Mouse (Mus musculus) CD4-positive helper T cell, adult 2 months (primary cell): Measurements from ENCODE around the gene Isca2.
A peak's percentile ranks its signal among the peaks of the same experiment; 100 is the strongest.

Source experiments
- DNase-seq: peaks from one replicate; pipeline ENCODE4 v3.0.0-alpha.2; 2012; ENCODE audit warnings: low read depth, missing footprints, low spot score

Isca2 gene

DNA sequence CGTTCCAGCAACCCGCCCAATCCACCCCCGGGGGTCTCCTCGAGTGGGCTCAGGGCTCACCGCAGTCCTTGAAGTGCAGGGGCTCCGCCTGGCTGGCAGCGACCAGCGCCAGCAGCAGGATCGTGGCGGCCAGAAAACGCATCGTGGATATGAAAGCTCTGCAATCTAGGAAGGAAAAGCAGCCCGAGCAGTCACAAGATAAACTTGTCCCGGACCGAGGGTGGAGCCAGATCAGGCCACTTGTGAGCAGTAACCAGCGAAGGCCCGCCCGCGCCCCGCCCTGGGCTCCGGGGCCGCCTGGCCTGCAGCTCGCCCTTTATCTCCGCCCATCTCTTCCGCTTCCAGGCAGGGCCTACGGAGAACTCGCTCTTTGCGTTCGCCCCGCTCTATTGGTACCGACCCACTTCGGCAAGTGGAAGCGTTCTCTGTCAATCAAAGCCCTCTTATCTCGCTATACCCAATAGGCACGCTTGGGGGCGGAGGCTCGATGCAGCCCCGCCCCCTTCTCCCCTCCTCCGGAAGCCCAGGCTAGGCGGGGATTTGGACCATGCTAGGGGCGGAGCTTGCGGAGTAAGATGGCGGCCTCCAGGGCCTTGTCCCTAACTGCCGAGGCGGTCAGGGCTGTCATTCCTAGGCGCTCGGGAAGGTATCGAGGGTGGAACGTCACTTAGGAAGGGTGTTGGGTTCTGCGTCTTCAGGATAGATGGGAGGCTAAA, at the start of gene Isca2, which contains the start of gene Npc2:
TSS of gene Isca2 (plus strand) at position 526 of the 716 bp plus-strand sequence.
TSS of gene Npc2 (minus strand) at position 427 of the 716 bp plus-strand sequence.
- DNase-seq: peak; percentile 100

DNA sequence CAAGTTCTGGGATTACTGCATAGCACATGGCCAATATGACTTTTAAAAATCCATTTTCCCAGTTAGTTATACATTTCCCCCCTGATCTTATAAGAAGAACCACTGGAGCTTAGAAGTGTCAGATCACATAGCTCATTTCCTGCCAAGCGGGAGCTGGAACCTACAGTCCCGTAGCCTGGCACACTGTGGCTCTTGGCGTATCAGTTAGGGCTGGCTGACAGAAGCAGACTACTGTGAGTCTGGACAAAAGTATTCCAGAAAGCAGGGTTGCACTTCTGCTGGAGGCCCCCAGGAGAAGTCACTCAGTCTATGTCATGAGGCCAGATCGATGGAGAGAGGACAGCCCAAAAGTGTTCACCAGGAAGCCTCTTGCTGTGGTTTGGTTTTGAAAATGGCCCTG, 46.7 kb upstream of the Isca2 start:
- DNase-seq: no peak

DNA sequence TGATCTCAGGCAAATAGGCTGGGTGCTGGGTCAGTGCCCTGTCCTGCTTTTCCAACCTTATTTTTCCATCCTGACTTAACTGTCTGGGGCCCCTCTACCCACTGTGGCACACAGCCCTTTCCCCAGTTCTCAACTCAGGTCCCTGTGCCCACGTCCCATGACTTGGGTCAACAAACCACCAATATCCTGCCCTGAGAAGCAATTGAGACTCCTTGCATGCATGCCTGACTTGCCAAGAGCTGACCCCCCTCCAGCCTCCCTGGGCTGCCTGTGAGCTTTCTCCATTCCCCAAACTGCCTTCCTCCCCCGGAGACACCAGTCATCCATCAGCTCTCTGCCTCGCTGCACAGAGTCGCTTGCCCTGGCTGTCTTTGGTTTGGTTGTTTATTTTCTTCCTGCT, 46.1 kb upstream of the Isca2 start:
- DNase-seq: no peak

DNA sequence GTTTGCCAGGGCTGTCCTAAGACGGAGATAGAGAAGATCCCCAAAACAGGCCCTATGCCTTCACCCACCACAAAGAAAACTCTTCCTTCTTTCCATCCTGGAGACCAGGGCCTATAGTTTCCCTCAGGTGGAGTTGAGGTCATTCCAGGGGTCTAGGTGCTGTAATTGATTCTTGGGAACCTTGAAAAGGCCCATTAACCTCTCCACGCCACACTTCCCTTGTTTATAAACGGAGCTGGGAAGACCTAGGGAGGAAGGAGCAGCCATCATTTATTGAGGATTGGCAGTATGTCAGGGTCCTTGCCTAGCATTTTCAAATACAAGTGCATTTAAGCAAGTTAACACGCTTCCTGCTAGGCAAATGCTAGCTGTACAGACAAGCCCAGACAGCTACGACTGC, 45.6 kb upstream of the Isca2 start:
- DNase-seq: no peak

DNA sequence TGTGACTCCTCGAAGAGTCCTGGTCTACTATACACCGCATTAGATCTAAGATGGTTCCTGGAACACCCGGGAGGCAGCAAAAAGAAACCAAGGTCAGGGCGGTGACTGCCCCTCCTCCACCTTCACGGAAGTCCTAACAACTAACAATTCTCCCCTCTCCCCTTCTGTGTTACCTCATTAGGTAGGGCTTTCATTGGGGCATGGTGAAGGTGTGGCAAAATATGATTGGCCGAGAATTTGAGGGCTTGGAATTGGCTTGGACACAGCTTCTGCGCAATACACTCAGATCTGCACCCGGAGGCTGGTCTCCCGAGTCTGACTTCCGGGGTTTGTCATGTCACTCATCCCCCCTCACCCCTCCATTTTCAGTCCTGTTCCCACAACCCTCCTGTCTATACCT, 44.6 kb upstream of the Isca2 start:
- no peak for DNase-seq

DNA sequence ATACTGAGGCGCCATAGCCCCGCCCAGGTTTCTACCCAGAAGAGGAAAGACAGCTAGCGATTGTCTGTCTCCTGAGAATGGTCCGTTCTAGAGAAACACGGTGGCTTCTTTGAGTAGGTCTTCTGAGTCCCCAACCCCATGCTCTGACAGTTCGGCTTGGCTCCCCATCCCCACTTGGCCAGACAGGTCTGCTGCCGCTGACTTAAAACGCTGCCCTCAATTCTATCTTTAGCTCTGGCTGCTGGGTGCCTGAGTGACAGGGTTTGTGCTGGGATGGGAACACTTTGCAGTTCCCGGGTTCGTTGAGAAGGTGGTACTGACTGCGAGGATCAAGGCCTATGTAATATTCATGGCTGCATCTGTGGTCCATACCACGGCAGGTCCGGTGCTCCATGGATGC, 39.7 kb upstream of the Isca2 start:
- no peak for DNase-seq

DNA sequence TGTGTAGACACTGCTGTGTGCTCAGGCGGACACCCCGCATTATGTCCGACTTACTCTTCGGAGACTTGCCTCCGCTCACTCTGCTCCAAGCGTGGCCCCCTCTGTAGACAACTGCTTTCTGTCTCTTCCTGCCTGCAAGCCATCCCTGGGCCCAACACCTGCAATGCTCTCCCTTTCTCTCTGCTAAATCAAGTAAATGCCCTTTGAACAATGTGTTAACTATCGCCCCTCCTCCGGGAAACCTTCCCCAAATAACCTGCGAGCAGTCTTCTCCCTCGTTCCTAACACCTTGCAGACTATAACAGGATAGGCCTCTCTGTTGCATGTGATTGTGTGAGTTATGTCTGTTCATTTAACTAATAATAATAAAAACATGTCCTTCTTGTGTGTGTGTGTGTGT, 29.6 kb upstream of the Isca2 start:
- DNase-seq: no peak

DNA sequence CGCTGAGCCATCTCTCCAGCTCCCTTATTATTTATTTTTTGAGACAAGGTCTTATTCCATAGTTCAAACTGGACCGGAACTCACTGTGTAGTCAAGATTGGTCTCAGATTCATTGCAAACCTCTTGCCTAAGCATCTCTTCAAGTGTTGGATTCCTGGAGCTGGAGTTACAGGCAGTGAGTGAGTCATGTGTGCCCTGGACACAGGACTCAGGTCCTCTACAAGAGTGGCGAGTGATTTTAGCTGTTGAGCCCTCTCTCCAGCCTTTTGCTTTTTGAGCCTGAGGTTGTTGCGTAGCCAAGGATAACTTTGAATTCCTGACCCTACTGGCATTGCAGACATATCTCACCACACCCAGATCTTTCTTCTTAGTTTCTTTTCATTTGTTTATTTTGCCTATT, 27.4 kb upstream of the Isca2 start:
- no peak for DNase-seq

DNA sequence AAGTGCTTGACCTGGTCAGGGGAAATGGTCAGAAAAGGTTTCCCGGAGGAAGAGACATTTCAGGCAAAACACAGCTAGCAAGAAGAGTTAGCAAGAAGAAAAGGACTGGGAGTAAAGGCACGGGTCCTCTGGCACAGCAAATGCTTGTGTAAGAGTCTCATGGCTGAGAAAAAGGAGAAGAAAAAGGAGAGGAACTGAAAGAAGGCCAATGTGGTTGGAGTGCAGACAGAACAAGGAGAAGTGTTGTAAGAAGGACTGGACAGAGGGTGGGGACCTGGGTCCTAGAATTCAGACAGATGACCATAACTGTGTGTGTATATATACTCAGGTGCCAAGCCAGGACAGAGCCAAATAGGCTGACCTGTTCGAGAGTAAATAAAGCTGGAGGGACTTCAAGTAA, 24.9 kb upstream of the Isca2 start:
- DNase-seq: no peak

DNA sequence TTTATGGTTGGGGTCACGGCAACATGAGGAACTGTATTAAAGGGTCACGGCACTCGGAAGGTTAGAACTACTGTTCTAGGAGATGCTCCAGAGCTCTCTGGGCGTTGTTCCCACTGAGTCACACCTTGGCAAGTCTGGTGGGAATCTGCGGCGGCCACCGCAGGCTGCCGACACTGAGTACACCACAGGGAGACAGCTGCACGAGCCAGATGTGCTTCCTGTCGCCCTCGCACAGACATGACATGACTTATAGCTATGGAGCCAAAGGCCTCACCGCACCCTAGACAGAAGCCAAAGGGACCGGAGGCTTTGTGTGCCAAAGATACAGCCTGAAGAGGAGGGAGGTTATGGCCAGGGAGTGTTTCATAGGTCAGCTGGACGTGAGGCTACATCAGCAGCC, 22.4 kb upstream of the Isca2 start:
- no peak for DNase-seq

DNA sequence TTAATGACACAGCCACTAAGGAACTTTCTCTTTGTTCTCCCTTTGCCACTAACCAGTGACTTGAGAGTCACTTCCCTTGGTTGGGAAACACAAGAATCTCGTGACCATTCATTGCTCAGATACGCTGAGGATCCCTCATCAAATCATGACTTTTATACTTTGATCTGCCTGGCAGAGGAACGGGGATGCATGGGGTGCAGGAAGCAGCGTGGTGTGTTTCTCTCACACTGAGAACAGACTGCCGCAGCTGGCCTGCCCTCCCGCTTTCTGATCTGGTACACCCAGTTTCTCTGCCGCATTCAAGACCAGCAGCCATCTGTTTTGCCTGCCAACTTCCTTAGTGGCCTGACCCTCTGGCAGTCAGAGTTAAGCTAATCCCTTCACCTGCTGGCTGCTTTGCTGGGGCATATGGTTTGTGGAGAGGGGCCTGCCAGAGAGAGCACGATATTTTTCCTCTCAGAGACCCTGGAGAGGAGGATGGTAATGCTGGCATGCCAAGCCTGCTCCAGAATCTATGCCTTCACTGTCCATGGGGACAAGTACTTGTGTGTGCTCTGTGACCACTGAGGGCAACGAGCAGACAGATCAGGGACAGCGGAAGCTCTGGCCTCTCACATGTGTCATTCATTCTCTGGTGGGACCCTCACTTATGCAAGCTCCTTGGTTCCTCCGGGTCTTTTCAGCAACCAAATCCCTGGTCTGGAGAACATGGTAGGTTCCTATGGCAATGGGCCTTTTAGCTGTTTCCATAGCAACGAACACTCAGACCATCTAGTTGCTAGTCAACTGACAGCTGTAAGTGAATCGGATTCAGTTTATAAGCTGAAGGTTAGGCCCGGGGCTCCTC, 20.7 kb upstream of the Isca2 start:
- no peak for DNase-seq

DNA sequence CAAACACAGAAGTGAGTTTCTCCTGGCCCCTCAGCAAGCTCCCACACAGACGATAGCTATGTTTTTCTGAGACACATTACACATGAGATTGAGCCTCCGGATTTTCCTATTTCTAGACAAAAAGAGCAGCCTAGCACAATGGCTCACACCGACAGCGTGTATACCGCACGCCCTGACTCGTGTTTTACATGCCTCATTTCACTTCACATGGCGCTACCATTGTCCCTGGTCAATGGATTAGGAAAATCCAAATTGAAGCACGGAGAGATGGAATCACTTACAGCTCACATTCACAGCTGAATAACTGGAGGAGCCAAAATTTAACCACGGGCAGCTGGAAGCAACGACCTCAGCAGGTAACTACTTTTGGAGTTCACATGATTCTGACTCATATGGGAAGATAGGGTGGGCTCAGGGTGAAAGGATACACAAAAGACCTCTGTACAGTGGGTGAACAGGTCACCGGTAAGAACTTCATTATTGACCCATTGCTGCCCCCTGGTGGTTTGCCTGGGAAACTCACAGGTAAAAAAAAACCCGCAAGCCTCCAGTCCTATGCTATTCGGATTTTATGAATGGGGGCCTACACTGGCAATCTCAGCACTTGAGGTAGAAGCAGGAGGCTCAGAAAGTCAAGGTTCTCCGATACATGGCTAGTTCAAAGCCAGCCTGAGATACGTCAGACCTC, 17.9 kb upstream of the Isca2 start:
- DNase-seq: peak; percentile 63

DNA sequence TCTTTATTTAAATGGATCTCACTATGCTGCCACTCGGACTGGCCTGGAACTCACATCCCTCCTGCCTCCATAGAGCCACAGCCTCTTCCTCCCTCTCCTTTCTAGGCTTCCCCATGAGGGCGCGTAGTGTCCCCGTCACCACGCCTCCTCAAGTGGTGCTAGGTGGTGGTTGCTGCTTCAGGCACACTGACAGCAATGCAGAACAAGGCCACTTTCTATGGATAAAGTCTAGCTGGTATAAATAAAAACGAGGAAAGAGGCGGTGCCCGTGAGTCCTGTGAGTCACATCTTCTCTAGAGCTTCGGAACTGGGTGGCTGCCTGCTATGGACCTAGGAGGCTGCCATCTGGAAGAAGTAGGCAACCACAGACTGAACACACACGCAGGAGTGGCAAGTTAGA, 17.0 kb upstream of the Isca2 start:
- no peak for DNase-seq

DNA sequence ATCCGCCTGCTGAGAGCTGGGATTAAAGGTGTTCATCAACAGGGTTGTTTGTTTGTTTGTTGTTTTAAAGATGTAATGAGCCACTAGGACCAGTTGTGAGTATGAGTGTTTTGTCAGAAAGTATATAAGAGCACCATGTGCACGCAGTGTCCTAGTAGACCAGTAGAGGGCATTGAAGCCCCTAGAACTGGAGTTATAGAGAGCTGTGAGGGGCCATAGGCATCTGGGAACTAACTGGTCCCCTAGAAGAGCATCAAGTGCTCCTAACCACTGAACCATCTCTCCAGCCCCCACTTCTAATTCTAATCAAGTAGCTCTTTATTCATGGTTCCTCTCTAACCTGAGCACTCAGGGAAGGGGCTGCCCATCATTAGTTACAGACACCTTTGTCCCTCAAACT, 14.0 kb upstream of the Isca2 start:
- DNase-seq: peak; percentile 51

DNA sequence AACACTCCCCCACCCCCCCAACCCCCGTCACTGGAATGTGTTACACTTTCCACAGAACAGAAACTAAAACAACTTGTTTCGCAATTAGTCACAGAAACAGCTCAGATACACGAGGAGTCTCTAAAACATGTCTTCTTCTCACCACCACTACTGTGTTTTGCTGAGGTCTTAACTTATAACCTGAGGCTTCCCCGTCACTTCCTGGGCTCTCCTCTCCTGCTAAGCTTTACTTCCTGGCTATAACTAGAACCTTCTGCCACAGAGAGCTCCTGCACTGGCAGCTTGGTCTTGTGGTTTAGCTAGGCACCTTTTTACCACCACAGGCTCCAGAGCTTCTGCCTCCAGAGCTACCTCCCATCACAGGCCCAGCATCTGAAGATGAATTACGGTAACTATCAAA, 10.5 kb upstream of the Isca2 start:
- peak; percentile 92 for DNase-seq

DNA sequence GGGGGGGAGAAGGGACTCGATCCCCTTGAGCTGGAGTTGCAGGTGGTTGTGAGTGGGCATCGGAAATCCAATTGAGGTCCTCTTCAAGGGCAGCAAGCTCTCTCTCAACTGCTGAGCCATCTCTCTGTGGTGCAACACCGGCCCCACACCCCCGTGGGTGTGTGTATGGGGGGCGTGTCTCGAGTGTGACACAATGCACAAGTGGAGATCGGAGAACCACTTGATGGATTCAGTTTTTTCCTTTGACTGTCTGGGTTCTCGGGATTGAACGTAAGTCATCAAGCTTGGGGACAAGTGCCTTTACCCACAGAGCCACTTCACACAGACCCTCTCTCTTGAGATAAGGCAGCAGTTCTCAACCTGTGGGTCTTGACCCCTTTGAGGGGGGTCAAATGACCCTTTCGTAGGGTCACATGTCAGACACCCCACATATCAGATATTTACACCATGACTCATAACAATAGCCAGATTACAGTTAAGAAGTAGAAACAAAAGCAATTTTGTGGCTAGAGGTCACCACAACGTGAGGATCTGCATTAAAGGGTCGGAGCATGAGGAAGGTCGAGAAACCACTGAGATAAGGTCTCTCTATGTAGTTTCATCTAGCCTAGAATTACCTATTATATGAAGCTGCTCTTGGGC, 9.4 kb upstream of the Isca2 start:
- DNase-seq: peak; percentile 56

DNA sequence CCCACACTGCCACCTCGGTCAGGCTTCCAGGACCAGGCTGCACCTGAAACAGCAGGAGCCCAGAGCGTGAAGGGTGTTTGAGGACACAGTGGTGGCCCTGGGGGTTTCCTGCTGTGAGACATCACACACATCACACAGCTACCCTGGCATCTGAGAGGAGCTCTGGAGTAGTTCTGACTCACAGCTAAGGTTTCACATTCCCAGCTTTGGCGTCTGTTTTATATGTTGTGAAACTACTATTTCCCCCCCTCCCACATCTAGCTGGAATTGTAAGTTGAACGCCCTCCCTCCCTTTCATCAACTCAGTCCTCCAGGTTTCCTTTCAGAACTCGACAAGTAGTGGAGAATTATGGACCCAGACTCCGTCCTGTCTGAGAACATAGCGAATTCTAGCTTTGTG, 8.3 kb upstream of the Isca2 start:
- DNase-seq: peak; percentile 46

DNA sequence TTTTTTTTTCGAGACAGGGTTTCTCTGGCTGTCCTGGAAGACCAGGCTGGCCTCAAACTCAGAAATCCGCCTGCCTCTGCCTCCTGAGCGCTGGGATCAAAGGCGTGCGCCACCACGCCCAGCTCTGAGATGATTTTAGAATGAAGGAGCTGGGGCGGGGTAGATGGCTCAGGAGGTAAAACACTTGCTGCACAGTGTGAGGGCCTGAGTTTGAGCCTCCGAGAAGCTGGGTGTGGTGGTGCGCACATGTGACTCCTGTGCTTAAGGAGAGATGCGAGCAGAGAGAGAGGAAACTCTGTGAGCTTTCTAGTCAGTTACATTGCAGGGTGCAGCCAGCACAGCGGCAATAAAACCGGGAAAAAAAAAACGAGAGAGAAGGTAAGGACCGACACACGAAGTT, 7.5 kb upstream of the Isca2 start:
- DNase-seq: no peak

DNA sequence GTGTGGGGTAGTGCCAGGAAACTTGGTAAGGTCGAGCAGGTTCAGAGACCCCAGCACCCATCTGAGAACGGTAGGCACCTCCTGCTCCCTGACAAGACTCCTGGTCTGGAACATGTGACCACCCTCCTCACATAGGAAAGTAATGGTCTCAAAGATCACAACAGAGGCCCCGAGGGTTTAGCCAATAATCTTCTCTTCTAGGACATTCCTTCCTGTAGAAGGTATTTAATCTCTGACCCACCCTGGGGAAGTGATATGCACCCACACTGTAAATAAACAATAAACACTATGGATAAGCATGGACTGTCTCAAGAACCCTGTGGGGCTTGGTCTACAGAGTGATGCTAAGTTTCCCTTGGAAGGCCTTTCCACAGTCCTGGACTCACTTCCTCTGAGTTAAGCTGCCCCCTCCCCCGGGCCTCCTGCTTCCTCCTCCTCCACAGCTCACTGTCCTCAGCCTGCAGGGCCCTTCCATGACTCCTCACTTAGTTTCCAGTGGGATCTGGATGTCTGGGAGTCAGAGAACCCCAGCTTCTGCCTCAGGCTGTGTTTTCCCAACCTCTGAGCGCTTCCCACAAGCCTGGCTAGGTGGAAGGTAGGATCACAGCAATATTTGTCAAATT, 6.8 kb upstream of the Isca2 start:
- DNase-seq: no peak

DNA sequence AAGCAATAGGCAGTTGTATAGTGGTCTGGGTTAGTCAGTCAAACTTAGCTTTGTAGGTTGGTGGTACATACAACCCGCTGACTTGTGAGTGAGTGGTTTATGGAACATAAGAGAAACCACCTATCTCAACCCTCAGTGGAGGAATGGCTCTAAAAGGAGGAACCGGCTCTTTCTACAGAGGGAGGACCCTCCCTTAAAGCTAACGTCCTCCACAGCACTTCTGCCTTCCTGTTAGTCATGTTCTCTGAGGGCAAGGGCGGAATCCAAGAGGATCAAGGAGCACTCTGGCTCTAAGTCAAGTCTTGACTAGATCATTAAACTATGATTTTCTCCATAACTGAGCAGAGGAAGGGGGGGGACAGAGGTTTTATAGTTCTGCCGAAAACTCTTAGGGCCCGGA, 5.5 kb upstream of the Isca2 start:
- no peak for DNase-seq

DNA sequence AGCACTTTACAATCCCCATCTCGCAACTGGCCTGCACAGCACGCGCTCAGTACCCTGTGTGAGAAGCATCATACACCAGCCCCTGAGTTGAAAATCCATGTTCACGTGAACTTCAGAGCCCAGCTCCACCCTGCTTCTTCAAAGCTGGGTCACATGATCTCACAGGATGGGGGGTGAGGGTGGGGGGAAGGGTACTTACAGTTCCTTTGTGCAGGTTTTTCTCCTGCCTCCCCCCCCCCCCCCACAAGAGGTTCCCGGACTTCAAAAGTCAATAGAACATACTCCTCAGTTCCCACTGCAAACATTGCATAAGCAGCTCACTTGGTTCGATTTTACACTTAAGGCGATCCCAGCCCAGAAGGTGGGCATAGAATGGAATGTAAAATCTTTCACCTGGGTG, 3.4 kb upstream of the Isca2 start:
- peak; percentile 70 for DNase-seq
